Mouse (Mus musculus) MEL (cell line): ENCODE data around the gene Fgf6.

Experiments used
- BHLHE40 ChIP-seq: IDR thresholded peaks from 2 replicates; pipeline ENCODE4 v1.6.1; 2012; ENCODE audit warnings: low read depth, mild to moderate bottlenecking, inconsistent platforms, low read length, improper control_type of control experiment, borderline replicate concordance
- CTCF ChIP-seq, 3 experiments: IDR thresholded peaks in 2 of 3; conservative IDR thresholded peaks in 1 of 3; 2 replicates each; pipeline ENCODE4 v1.5.1; 2011 to 2012; ENCODE audit warnings: low read length in 3 of 3, low read depth in 2 of 3, mild to moderate bottlenecking in 2 of 3, improper control_type of control experiment in 1 of 3, inconsistent platforms in 1 of 3, mixed read lengths in 1 of 3, moderate library complexity in 1 of 3; ENCODE audit not compliant: control insufficient read depth in 1 of 3, insufficient read depth in 1 of 3, poor library complexity in 1 of 3, severe bottlenecking in 1 of 3
- EP300 ChIP-seq, 2 experiments: IDR thresholded peaks; 2 replicates each; pipeline ENCODE4 v1.6.1; 2011; ENCODE audit warnings: improper control_type of control experiment in 2 of 2, low read length in 2 of 2, low read depth in 1 of 2, mild to moderate bottlenecking in 1 of 2
- HCFC1 ChIP-seq: IDR thresholded peaks from 2 replicates; pipeline ENCODE4 v1.6.1; 2012; ENCODE audit warnings: low read depth, mild to moderate bottlenecking, inconsistent platforms, low read length, improper control_type of control experiment, moderate library complexity
- JUND ChIP-seq: IDR thresholded peaks from 2 replicates; pipeline ENCODE4 v1.6.1; 2011; ENCODE audit warnings: low read depth, mild to moderate bottlenecking, improper control_type of control experiment, low read length
- MAZ ChIP-seq: IDR thresholded peaks from 2 replicates; pipeline ENCODE4 v1.6.1; 2012; ENCODE audit warnings: low read depth, mild to moderate bottlenecking, inconsistent platforms, low read length, improper control_type of control experiment
- MYB ChIP-seq: IDR thresholded peaks from 2 replicates; pipeline ENCODE4 v1.6.1; 2011; ENCODE audit warnings: mild to moderate bottlenecking, low read depth, low read length, improper control_type of control experiment
- MYC ChIP-seq: IDR thresholded peaks from 2 replicates; pipeline ENCODE4 v1.6.1; 2011; ENCODE audit warnings: low read depth, mild to moderate bottlenecking, low read length, improper control_type of control experiment, moderate library complexity
- POLR2AphosphoS2 ChIP-seq: IDR thresholded peaks from 2 replicates; pipeline ENCODE4 v1.6.1; 2011; ENCODE audit warnings: low read length, improper control_type of control experiment
- TAL1 ChIP-seq: IDR thresholded peaks from 2 replicates; pipeline ENCODE4 v1.6.1; 2012; ENCODE audit warnings: mild to moderate bottlenecking, inconsistent platforms, low read length, moderate library complexity, mixed read lengths
- UBTF ChIP-seq: IDR thresholded peaks from 2 replicates; pipeline ENCODE4 v1.6.1; 2012; ENCODE audit warnings: low read depth, mild to moderate bottlenecking, inconsistent platforms, low read length, improper control_type of control experiment, moderate library complexity, borderline replicate concordance; ENCODE audit not compliant: insufficient read depth
- USF2 ChIP-seq, 2 experiments: IDR thresholded peaks; 2 replicates each; pipeline ENCODE4 v1.6.1; 2011 to 2012; ENCODE audit warnings: improper control_type of control experiment in 2 of 2, low read length in 2 of 2, borderline replicate concordance in 1 of 2, inconsistent platforms in 1 of 2, low read depth in 1 of 2, mild to moderate bottlenecking in 1 of 2; ENCODE audit not compliant: insufficient read depth in 1 of 2

GRCm38 (mm10) chr6:127014906-127015770 is at the start of gene Fgf6:
- TF ChIP-seq UBTF: no peak
- TF ChIP-seq TAL1: no peak
- no peak for TF ChIP-seq MYB
- no peak for TF ChIP-seq EP300 (IDR thresholded peaks at IDR 0.05; ENCODE audit: low read depth in 1 of 2, low read length in 2 of 2)
- TF ChIP-seq JUND: no peak
- no peak for TF ChIP-seq MYC
- TF ChIP-seq BHLHE40: no peak
- TF ChIP-seq CTCF (IDR thresholded peaks at IDR 0.05 in 2 of 3, conservative IDR thresholded peaks at IDR 0.05 in 1 of 3; ENCODE audit: control insufficient read depth in 1 of 3, insufficient read depth in 1 of 3, low read depth in 2 of 3, low read length in 3 of 3, poor library complexity in 1 of 3, severe bottlenecking in 1 of 3): no peak
- no peak for TF ChIP-seq HCFC1
- TF ChIP-seq MAZ: no peak
- no peak for TF ChIP-seq USF2 (IDR thresholded peaks at IDR 0.05; ENCODE audit: borderline replicate concordance in 1 of 2, insufficient read depth in 1 of 2, low read depth in 1 of 2, low read length in 2 of 2)
- TF ChIP-seq POLR2AphosphoS2: no peak
